Mouse (Mus musculus) heart, embryonic 11.5 days (tissue): ENCODE results near the gene Itga10. TPM values are rescaled to one million over a fixed set of nuclear protein-coding genes. Genes with fewer than 3 reads are reported as not detected.
A peak's percentile ranks its signal among the peaks of the same experiment; 100 is the strongest.

Source experiments
- ATAC-seq: fragments of 200-750 bp; cut with Nextera tagmentation; replicated peaks from 2 replicates; pipeline ENCODE4 v1.8.0; 2017; ENCODE audit warnings: moderate library complexity; ENCODE audit not compliant: insufficient number of reproducible peaks, low FRiP score, low TSS enrichment
- H3K27ac ChIP-seq: fragments of 300-500 bp; sonication (generic); 2 replicates; pipeline ENCODE4 v1.5.1; 2014; ENCODE audit warnings: mild to moderate bottlenecking, low read depth, low read length
- H3K27me3 ChIP-seq: fragments of 300-500 bp; sonication (generic); 2 replicates; pipeline ENCODE4 v1.6.1; 2014; ENCODE audit warnings: mild to moderate bottlenecking, low read length, mixed read lengths; ENCODE audit not compliant: control insufficient read depth, insufficient read depth
- H3K36me3 ChIP-seq: fragments of 300-500 bp; sonication (generic); 2 replicates; pipeline ENCODE4 v1.6.1; 2014; ENCODE audit warnings: mild to moderate bottlenecking, low read length, moderate library complexity, mixed read lengths; ENCODE audit not compliant: control insufficient read depth, insufficient read depth
- H3K4me1 ChIP-seq: fragments of 300-500 bp; sonication (generic); 2 replicates; pipeline ENCODE4 v1.6.1; 2014; ENCODE audit warnings: low read length; ENCODE audit not compliant: control insufficient read depth, insufficient read depth
- H3K4me2 ChIP-seq: fragments of 300-500 bp; sonication (generic); 2 replicates; pipeline ENCODE4 v1.6.1; 2014; ENCODE audit warnings: mild to moderate bottlenecking, moderate library complexity
- H3K4me3 ChIP-seq: fragments of 300-500 bp; sonication (generic); 2 replicates; pipeline ENCODE4 v1.5.1; 2014; ENCODE audit warnings: low read depth, low read length
- H3K9ac ChIP-seq: fragments of 300-500 bp; sonication (generic); 2 replicates; pipeline ENCODE4 v1.6.1; 2014; ENCODE audit warnings: mild to moderate bottlenecking, low read depth, low read length, moderate library complexity
- H3K9me3 ChIP-seq: fragments of 300-500 bp; sonication (generic); replicated peaks from 2 replicates; pipeline ENCODE4 v1.6.1; 2016; ENCODE audit warnings: low read length; ENCODE audit not compliant: control insufficient read depth
- WGBS: fragments of 180-500 bp; shearing (Covaris S2); extraction: QIAGEN DNeasy Blood & Tissue Kit; methylation state at CpG from one replicate; pipeline ENCODE4 v1.1.7; 2014; ENCODE audit not compliant: insufficient replicate concordance; 5-methylcytosine and 5-hydroxymethylcytosine counted together
- polyA plus RNA-seq: library from polyadenylated mRNA; unstranded; fragments of >200 nt; fragmentation: Nextera tagmentation; extraction: Ambion mirVana; gene quantifications from 2 replicates; pipeline ENCODE4 v1.2.1, GENCODE M21; 2014

The Itga10 gene
- polyA plus RNA-seq, 1 experiment from 2014 or later, result 0.54 TPM

DNA sequence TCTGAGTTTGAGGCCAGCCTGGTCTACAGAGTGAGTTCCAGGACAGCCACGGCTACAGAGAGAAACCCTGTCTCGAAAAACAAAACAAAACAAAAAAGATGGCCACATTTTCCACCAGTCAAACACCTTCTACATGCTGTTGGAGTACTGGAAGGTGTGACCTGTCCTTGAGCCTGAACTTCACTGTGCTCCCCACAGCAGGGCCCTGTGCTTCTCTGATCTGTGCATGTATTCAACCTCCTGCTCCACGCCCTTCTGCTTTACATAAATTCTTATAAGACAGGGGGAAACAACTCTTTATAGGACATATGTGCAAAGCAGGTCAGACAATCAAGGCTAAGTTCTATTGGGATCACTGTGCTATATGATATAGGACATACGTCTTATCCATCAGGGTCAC lies 22.2 kb upstream of the Itga10 start:
- Histone ChIP-seq H3K9ac (no peak overlapping the region), H3K36me3 (peaks cover 21% of the 10 kb centered on the region), H3K4me1 (no peaks in the 10 kb centered on the region), H3K27me3 (no peaks in the 10 kb centered on the region), H3K27ac (no peak overlapping the region), H3K4me2 (no peak overlapping the region), H3K4me3 (no peak overlapping the region), H3K9me3 (no peaks in the 10 kb centered on the region)
- no peak for ATAC-seq
- WGBS, result 84% methylated on average over 4 of the region's 4 CpGs

DNA sequence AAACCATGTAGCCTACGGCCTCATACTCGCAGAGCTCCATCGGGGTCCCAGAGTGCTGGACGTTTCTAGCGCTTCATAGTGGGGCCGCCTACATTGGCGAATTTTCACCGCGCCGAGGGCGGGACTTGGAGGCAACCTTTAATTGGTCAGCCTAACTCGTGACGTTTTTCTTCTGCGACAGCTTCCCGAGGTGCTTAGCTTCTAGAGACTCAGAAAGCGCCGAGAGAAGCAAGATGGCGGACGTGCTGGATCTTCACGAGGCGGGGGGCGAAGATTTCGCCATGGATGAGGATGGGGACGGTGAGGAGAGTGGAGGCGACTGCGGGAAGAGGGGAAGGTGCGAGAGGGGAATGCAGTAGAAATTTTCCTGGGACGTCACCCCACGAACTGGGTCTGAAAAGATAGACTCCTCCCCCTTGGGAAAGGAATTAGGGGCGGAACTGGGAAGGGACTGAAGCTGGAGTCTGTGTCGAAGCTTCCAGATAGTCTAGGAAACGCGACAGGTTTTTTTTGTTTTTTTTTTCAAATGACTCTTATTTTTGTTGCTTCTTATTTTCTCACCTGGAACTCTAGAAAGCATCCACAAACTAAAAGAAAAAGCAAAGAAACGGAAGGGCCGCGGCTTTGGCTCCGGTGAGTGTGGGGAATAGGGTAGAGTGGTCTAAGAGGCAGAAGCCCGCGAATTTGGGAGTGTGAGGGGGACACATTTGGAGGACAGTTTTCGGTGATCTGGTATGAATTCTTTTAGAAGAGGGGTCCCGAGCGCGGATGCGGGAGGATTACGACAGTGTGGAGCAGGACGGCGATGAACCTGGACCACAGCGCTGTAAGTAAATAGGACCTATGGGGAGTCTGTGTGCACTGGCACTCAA lies 15.4 kb upstream of the Itga10 start, which contains the start of gene Rbm8a:
Gene Rbm8a, plus strand, starts transcription at position 205 of the 872 bp plus-strand sequence.
- peak within 1 kb of the TSS; percentile 92 for H3K9ac ChIP-seq
- peak within 1 kb of the TSS; percentile 63 for H3K4me3 ChIP-seq
- H3K4me1 ChIP-seq, result peaks cover 7% of the 10 kb centered on the region
- peak; percentile 84 for ATAC-seq
- 1% methylated on average over 48 of the region's 48 CpGs for WGBS
- H3K27ac ChIP-seq, result peak within 1 kb of the TSS; percentile 78
- H3K9me3 ChIP-seq, result no peaks in the 10 kb centered on the region
- no peaks in the 10 kb centered on the region for H3K27me3 ChIP-seq
- H3K4me2 ChIP-seq, result peak within 1 kb of the TSS; percentile 94
- H3K36me3 ChIP-seq, result 0 out of 2 replicates have a peak, but pooled peaks cover 3% of the 10 kb centered on the region

DNA sequence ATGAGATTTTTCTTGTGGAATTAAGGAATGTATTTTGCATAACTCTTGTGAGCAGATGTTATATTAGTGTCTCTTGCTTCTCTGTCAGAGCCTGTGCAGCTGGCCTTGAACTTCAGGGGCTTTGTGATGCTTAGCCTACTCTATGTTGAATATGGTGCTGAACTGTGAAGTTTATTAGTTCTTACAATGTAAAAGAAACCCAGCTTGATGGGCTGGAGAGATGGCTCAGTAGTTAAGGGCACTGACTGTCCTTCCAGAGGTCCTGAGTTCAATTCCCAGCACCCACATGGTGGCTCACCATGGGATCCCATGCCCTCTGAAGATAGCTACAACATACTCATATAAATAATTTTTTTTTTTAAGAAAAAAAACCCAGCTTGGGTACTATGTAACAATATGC lies 13.3 kb upstream of the Itga10 start:
- Histone ChIP-seq H3K4me2 (no peak overlapping the region), H3K4me3 (no peak overlapping the region), H3K27me3 (no peaks in the 10 kb centered on the region), H3K9ac (no peak overlapping the region), H3K27ac (no peak overlapping the region), H3K36me3 (0 out of 2 replicates have a peak, but pooled peaks cover 3% of the 10 kb centered on the region), H3K4me1 (peaks cover 15% of the 10 kb centered on the region), H3K9me3 (no peaks in the 10 kb centered on the region)
- ATAC-seq, result no peak

DNA sequence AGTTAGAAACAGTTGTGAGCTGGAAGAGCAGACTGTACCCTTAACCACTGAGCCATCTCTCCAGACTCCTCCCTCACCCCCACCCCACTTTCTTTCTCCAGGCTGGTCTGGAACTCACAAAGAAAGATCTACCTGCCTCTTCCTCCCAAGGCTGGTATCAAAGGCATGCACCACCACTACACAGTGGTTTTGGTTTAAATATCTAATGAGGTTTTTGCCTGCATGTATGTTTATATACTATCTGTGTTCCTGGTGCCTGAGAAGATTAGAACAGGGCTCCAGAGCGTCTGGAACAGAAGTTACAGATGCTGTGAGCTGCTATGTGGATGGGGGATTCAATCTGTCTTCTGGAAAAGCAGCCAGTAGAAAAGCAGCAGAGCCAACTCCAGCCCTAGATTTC lies 11.4 kb upstream of the Itga10 start:
- H3K36me3 ChIP-seq, result peaks cover 3% of the 10 kb centered on the region; the same call in 1 of the 2 replicates
- H3K9ac ChIP-seq, result no peak overlapping the region
- no peaks in the 10 kb centered on the region for H3K9me3 ChIP-seq
- H3K4me3 ChIP-seq, result no peak overlapping the region
- H3K27ac ChIP-seq, result no peak overlapping the region
- no peak overlapping the region for H3K4me2 ChIP-seq
- H3K4me1 ChIP-seq, result peaks cover 15% of the 10 kb centered on the region
- WGBS, result 55% methylated on average over 1 of the region's 1 CpGs
- no peaks in the 10 kb centered on the region for H3K27me3 ChIP-seq
- ATAC-seq, result no peak

DNA sequence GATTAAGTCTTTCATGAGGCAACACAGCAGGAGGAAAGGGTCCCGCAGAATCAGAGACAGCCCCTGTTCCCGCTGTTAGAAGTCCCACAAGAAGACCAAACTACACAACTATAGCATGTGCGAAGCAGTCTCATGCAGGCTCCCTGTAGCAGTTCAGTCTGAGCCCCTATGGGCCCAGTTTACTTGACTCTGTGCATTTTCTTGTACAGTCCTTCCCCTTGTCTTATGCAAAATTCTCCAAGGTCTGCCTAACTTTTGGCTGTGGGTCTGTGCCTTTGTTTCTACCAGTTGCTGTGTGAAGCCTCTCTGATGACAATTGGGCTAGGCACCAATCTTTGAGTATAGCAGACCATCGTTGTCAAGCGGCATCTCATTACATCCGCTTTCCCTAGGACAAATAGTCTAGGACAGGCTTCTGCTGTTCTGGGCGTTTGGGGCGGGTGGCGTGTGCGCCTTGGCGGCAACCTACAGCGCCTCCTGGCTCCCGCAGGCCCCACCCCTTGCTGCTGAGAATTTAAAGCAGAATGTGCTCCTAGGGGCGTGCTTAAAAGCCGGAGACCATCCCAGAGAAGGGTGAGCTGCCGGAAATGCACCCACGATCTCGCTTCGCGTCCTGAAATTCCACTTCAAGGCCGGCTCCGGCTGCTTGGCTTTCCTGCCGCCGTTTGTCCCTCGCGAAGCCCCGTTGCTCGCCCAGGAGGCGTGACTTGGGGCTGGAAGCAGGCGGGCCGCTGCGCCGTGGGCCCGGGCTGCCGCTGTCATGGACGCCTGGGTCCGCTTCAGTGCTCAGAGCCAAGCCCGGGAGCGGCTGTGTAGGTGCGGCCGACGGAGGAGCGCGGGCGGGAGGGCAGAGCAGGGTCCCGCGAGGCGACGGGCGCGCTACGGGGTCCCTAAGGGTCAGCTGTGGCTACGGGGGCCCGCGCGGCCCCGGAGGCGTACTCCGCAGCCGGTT lies 10.2 kb upstream of the Itga10 start, which contains the start of the genes Pex11b and Gm42957:
Gene Pex11b, plus strand, starts transcription at position 449 of the 952 bp plus-strand sequence.
Gene Gm42957, plus strand, starts transcription at position 547 of the 952 bp plus-strand sequence.
- no peaks in the 10 kb centered on the region for H3K27me3 ChIP-seq
- WGBS, result 2% methylated on average over 60 of the region's 60 CpGs
- H3K4me3 ChIP-seq, result peak within 1 kb of the TSS; percentile 92
- H3K27ac ChIP-seq, result peak within 1 kb of the TSS; percentile 79
- H3K9ac ChIP-seq, result peak within 1 kb of the TSS; percentile 95
- peak; percentile 85 for ATAC-seq
- no peaks in the 10 kb centered on the region for H3K9me3 ChIP-seq
- peaks cover 15% of the 10 kb centered on the region for H3K4me1 ChIP-seq
- peaks cover 3% of the 10 kb centered on the region; the same call in 1 of the 2 replicates for H3K36me3 ChIP-seq
- H3K4me2 ChIP-seq, result peak within 1 kb of the TSS; percentile 95

DNA sequence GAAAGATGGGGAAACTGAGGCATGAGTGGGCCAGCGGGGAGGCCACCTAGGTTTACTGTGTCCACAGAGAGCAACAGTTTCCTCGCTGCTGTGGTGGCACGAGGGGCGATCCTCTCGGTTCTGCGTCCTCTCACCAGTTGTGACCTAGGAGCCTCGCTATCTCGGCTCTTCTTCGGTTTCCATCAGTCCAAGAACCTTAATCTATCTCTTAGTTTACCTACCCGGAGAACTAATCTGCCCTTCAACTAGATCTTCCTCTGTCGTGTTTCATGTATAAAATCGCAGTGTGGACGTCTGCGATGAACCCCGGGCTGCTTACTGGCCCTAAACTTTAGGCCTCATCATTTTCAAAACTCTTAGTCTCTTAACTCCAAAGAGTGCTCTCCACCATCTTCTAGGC lies 9.5 kb upstream of the Itga10 start:
- 11% methylated on average over 15 of the region's 15 CpGs for WGBS
- Histone ChIP-seq H3K4me2 (peak overlapping the region; percentile 95), H3K9me3 (no peaks in the 10 kb centered on the region), H3K27me3 (no peaks in the 10 kb centered on the region), H3K4me1 (peaks cover 13% of the 10 kb centered on the region), H3K4me3 (peak overlapping the region; percentile 92), H3K36me3 (peaks cover 5% of the 10 kb centered on the region; the same call in 1 of the 2 replicates), H3K9ac (peak overlapping the region; percentile 95), H3K27ac (peak overlapping the region; percentile 79)
- ATAC-seq, result no peak; the same call in 1 of the 2 replicates

DNA sequence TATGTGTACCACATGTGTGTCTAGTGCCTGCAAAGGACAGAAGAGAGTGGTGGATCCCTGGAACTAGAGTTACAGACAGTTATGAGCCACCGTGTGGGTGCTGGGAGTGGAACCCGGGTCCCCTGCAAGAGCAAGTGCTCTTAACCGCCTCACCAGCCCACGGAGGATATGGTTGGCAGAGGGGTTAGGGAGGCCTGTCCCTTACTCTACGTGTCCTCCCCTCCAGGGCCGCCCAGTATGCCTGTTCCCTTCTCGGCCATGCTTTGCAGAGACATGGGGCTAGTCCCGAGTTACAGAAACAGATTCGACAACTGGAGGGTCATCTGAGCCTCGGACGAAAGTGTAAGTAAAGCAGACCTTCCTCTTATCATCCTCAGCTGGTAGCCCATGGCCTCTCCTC lies 8.9 kb upstream of the Itga10 start:
- Histone ChIP-seq H3K27ac (no peak overlapping the region), H3K4me1 (peaks cover 12% of the 10 kb centered on the region), H3K36me3 (peaks cover 5% of the 10 kb centered on the region), H3K9ac (peak overlapping the region; percentile 95), H3K4me2 (peak overlapping the region; percentile 95), H3K27me3 (no peaks in the 10 kb centered on the region), H3K4me3 (peak overlapping the region; percentile 92), H3K9me3 (no peaks in the 10 kb centered on the region)
- ATAC-seq, result no peak
- 60% methylated on average over 11 of the region's 11 CpGs for WGBS

DNA sequence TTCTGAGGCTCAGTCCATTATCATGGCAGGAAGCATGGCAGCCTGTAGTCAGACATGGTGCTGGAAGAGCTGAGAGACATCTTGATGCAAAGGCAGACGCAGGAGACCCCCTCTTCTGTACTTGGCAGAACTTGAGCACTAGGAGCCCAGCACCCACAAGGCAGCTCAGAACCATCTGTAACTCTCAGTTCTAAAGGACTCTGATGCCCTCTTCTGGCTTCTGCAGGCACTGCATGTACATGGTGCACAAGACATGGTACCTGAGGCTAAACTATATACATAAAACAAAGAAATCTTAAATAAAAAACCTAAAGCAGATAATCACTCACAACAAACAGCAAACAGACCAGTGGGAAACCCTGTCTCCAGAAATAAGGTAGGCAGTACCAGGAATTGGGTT lies 6.2 kb upstream of the Itga10 start:
- Histone ChIP-seq H3K27ac (no peak overlapping the region), H3K4me2 (no peak overlapping the region), H3K9me3 (no peaks in the 10 kb centered on the region), H3K9ac (no peak overlapping the region), H3K36me3 (peaks cover 9% of the 10 kb centered on the region), H3K4me1 (peaks cover 12% of the 10 kb centered on the region), H3K4me3 (no peak overlapping the region), H3K27me3 (no peaks in the 10 kb centered on the region)
- 89% methylated on average over 1 of the region's 1 CpGs for WGBS
- ATAC-seq, result no peak
